Mouse (Mus musculus) retina, postnatal 7 days (tissue): ENCODE measurements at regions not wholly inside any gene's neighbourhood (a gene's known extent, or its start where the extent isn't known, plus 50 kb on each side); places are given as distances from the start of the nearest gene placed in this dataset.

Experiments
- DNase-seq: peaks from one replicate; pipeline ENCODE4 v3.0.0-alpha.2; 2012; ENCODE audit warnings: low read depth, low spot score

GRCm38 (mm10) chr16:92928201-92928600 lies 102.3 kb upstream of the Runx1 start:
- DNase-seq = no peak

- no peak for DNase-seq
Observed at GRCm38 (mm10) chr16:92927662-92928061, 101.7 kb upstream of the Runx1 start.

- no peak for DNase-seq
Observed at GRCm38 (mm10) chr16:92926853-92927252, 100.9 kb upstream of the Runx1 start.

- DNase-seq = no peak
Observed at GRCm38 (mm10) chr16:92920947-92921346, 95.0 kb upstream of the Runx1 start.

GRCm38 (mm10) chr16:92917356-92917755 lies 91.4 kb upstream of the Runx1 start:
- no peak for DNase-seq

- DNase-seq = no peak
Observed at GRCm38 (mm10) chr16:92915651-92916050, 89.7 kb upstream of the Runx1 start.

GRCm38 (mm10) chr16:92906873-92907272 lies 80.9 kb upstream of the Runx1 start:
- no peak for DNase-seq

- no peak for DNase-seq
Observed at GRCm38 (mm10) chr16:92905626-92906025, 79.7 kb upstream of the Runx1 start.

GRCm38 (mm10) chr16:92903892-92904473 lies 78.0 kb upstream of the Runx1 start:
- DNase-seq = no peak

- no peak for DNase-seq
Observed at GRCm38 (mm10) chr16:92903486-92903885, 77.5 kb upstream of the Runx1 start.

- DNase-seq = no peak
Observed at GRCm38 (mm10) chr16:92899704-92900103, 73.8 kb upstream of the Runx1 start.

- no peak for DNase-seq
Observed at GRCm38 (mm10) chr16:92891741-92892140, 65.8 kb upstream of the Runx1 start.

GRCm38 (mm10) chr16:92890713-92891112 lies 64.8 kb upstream of the Runx1 start:
- DNase-seq = no peak

- DNase-seq = no peak
Observed at GRCm38 (mm10) chr16:92889537-92889936, 63.6 kb upstream of the Runx1 start.

GRCm38 (mm10) chr16:92886226-92886625 lies 60.3 kb upstream of the Runx1 start:
- DNase-seq = no peak

GRCm38 (mm10) chr16:92883821-92884272 lies 57.9 kb upstream of the Runx1 start:
- no peak for DNase-seq

GRCm38 (mm10) chr16:92880356-92881043 lies 54.6 kb upstream of the Runx1 start:
- DNase-seq = no peak

- DNase-seq = no peak
Observed at GRCm38 (mm10) chr16:92878081-92878480, 52.1 kb upstream of the Runx1 start.
